Mouse (Mus musculus) bone marrow, adult 2 months (tissue): Measurements from ENCODE around the gene Dip2a.

Experiments used
- CTCF ChIP-seq: fragments of 200-500 bp; IDR thresholded peaks from 2 replicates; pipeline ENCODE4 v1.5.1; 2011; ENCODE audit warnings: low read length, control low read depth; ENCODE audit not compliant: control insufficient read depth, insufficient read depth
- POLR2A ChIP-seq: fragments of 200-500 bp; IDR thresholded peaks from 2 replicates; pipeline ENCODE4 v1.6.1; 2011; ENCODE audit warnings: low read depth, mild to moderate bottlenecking, control low read depth, low read length, borderline replicate concordance; ENCODE audit not compliant: control insufficient read depth

- no peak for TF ChIP-seq POLR2A
- TF ChIP-seq CTCF, result no peak
Measured at GRCm38 (mm10) chr10:76210806-76211205, 134.3 kb downstream of the Dip2a start.
